Mouse (Mus musculus) stomach, postnatal 0 days (tissue): ENCODE measurements around the gene Rbms2.

Experiments
- CTCF ChIP-seq: IDR thresholded peaks from 2 replicates; pipeline ENCODE4 v1.5.1; 2016; ENCODE audit warnings: antibody characterized with exemption, low read depth, mild to moderate bottlenecking, moderate library complexity
- EP300 ChIP-seq: optimal IDR thresholded peaks from 2 replicates; pipeline ENCODE3; 2016; ENCODE audit warnings: antibody characterized with exemption

GRCm38 (mm10) chr10:128097587-128097971, 82.5 kb downstream of the Rbms2 start:
- no peak for TF ChIP-seq CTCF
- no peak for TF ChIP-seq EP300
